Mouse (Mus musculus): Measurements from ENCODE around the gene Rgs10. TPM values are rescaled to one million over a fixed set of nuclear protein-coding genes. Genes with fewer than 3 reads are reported as not detected.
"Not testable (repeated sequence)": the region's sequence is repeated elsewhere in the genome, so short reads cannot be mapped to it uniquely, and the experiment has no call there.

Rgs10 gene
- total RNA-seq, 2 experiments from 2014 or later = 46.0 to 47.0 TPM

- no peak for TF ChIP-seq CTCF (IDR thresholded peaks at IDR 0.05)
Measured at GRCm38 (mm10) chr7:128350316-128350715, 68.2 kb downstream of the Rgs10 start.

GRCm38 (mm10) chr7:128349751-128350150, 68.8 kb downstream of the Rgs10 start:
- DNase-seq (ENCODE audit: extremely low spot score in 1 of 2, low spot score in 2 of 2) = no peak
- no peak for TF ChIP-seq CTCF (IDR thresholded peaks at IDR 0.05)
- intact Hi-C loops (cut with DNase I) = no loop called here

More at GRCm38 (mm10) chr7:128350316-128350715, 68.2 kb downstream of the Rgs10 start:
- no peak for DNase-seq (ENCODE audit: extremely low spot score in 1 of 2, low spot score in 2 of 2)
- Histone ChIP-seq H3K27ac (no peak overlapping the region), H3K4me3 (no peak overlapping the region)
- intact Hi-C loops (cut with DNase I) = no loop called here

DNA sequence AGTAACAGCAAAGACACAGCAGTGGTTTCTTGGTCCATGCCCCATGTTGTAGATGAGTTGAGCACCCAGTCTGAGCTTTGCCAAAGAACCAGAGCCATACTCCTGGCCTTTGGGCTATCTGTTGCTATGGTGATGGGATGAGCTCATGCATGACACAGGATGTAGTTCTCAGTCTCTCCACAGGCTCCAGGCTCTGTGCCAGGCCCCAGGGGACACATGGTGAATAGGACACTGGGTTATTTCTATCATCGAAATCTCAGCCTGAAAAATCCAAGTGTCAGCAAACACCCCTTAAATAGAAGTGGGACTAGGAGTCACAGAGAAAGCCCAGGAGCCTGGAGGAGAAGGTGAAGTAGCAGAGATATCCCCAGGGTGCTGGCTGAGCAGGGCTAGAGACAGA, 70.0 kb downstream of the Rgs10 start:
- intact Hi-C loops (cut with DNase I) = no loop called here
- no peak overlapping the region for H3K27ac ChIP-seq

More at GRCm38 (mm10) chr7:128349751-128350150, 68.8 kb downstream of the Rgs10 start:
- H3K27ac ChIP-seq = no peak overlapping the region
- no peak overlapping the region for H3K4me3 ChIP-seq

DNA sequence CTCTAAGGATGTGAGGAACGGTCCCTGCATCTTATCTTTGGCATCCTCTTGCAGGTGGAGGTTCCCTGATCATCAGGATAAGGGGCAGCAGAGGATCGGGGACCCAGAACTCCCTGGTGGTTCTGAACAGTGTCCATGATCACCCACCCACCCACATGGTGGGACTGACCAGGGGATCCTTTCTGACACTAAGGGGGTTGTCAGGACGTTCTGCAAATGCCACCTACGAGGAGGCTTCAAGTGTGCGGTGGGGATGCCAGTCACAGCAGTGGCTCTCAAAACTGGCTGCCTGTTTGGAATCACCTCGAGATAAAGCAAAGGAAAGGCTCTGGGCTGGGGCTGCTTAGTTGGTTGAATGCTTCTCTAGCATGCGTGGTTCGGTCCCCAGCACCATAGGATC, 71.6 kb downstream of the Rgs10 start:
- intact Hi-C loops (cut with DNase I) = no loop called here
- no peak overlapping the region for H3K27ac ChIP-seq
- TF ChIP-seq CTCF (IDR thresholded peaks at IDR 0.05) = no peak
- no peak for DNase-seq (ENCODE audit: extremely low spot score in 1 of 2, low spot score in 2 of 2)
- H3K4me3 ChIP-seq = no peak overlapping the region

More for the DNA sequence above, 70.0 kb downstream of the Rgs10 start:
- H3K4me3 ChIP-seq = no peak overlapping the region
- no peak for DNase-seq (ENCODE audit: extremely low spot score in 1 of 2, low spot score in 2 of 2)
- TF ChIP-seq CTCF (IDR thresholded peaks at IDR 0.05) = no peak

- intact Hi-C loops (cut with DNase I) = no loop called here
- TF ChIP-seq CTCF (IDR thresholded peaks at IDR 0.05) = no peak
- no peak overlapping the region for H3K4me3 ChIP-seq
- no peak for DNase-seq (ENCODE audit: extremely low spot score in 1 of 2, low spot score in 2 of 2)
- no peak overlapping the region for H3K27ac ChIP-seq
Measured at GRCm38 (mm10) chr7:128346522-128346921, 72.0 kb downstream of the Rgs10 start.

- no peak overlapping the region for H3K4me3 ChIP-seq
- no peak for TF ChIP-seq CTCF (IDR thresholded peaks at IDR 0.05)
- no peak for DNase-seq (ENCODE audit: extremely low spot score in 1 of 2, low spot score in 2 of 2)
- intact Hi-C loops (cut with DNase I) = loop anchor here (1.0 to 2.0 kb wide), 2 partner anchors 40 to 99 kb away; partner anchors contain the start of gene Tgfb1i1
- no peak overlapping the region for H3K27ac ChIP-seq
Measured at GRCm38 (mm10) chr7:128345691-128346090, 72.9 kb downstream of the Rgs10 start.

DNA sequence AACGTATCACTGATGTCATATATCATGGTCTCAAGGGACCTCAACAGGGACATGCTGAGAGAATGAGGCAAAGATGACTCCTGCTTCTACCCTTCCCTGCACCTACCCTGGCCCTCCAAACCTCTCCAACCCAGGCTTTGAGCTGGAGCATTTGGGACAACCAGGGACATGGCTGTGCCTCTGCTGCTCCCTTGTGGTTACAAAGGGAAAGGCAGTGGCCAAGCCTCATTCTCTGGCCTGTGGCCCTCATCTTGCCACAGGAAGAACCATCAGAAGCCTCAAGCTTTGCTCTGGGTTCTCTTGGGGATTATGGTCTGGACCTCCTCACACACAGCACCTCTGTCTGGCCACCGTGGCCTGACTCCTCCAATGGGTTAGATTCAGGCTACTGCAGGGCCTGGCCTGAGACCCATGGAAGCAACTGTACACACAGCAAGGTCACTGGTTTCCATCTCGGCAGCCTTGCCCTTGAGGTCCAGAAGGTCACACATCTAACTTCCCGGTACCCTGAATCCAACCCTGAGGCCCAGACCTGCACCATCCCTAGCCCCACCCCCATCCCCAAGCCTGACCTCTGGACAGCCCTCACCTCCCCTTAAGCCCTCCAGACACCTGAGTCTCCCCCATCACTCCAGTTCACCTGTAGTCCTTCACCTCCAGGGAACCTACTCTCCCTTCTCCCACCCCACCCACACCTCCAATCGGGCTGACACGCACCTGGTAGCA, 73.5 kb downstream of the Rgs10 start:
- intact Hi-C loops (cut with DNase I) = loop anchor here (1.0 to 2.0 kb wide), 2 partner anchors 40 to 98 kb away; partner anchors contain the start of gene Tgfb1i1
- no peak overlapping the region for H3K27ac ChIP-seq
- TF ChIP-seq CTCF (IDR thresholded peaks at IDR 0.05) = peak; percentile 99
- no peak overlapping the region for H3K4me3 ChIP-seq
- peak; percentile 68 to 77 for DNase-seq (ENCODE audit: extremely low spot score in 1 of 2, low spot score in 2 of 2)

- TF ChIP-seq CTCF (IDR thresholded peaks at IDR 0.05) = no peak
- no peak overlapping the region for H3K27ac ChIP-seq
- DNase-seq (ENCODE audit: extremely low spot score in 1 of 2, low spot score in 2 of 2) = no peak
- H3K4me3 ChIP-seq = no peak overlapping the region
- intact Hi-C loops (cut with DNase I) = loop anchor here (2.0 kb wide), 1 partner anchor 98 kb away; the partner anchor contains the start of gene Tgfb1i1
Measured at GRCm38 (mm10) chr7:128344488-128344887, 74.1 kb downstream of the Rgs10 start.

GRCm38 (mm10) chr7:128342691-128343090, 75.9 kb downstream of the Rgs10 start:
- intact Hi-C loops (cut with DNase I); H3K4me3 ChIP-seq; DNase-seq (ENCODE audit: extremely low spot score in 1 of 2, low spot score in 2 of 2); H3K27ac ChIP-seq: not testable (repeated sequence)

DNA sequence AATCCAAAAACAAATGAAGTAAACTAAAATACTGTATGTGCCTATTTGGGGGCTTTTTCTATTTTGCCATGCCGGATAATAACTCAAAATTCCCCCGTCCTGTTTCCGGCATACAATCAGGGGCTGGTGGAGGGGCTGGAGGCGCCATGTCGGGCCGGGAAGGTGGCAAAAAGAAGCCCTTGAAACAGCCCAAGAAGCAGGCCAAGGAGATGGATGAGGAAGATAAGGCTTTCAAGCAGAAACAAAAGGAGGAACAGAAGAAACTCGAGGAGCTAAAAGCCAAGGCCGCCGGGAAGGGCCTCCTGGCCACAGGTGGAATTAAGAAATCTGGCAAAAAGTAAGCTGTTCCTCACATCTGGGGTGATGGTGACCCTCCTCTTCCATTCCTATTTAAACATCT, 78.2 kb downstream of the Rgs10 start:
- H3K4me3 ChIP-seq; DNase-seq (ENCODE audit: extremely low spot score in 1 of 2, low spot score in 2 of 2); intact Hi-C loops (cut with DNase I); H3K27ac ChIP-seq: not testable (repeated sequence)

GRCm38 (mm10) chr7:128332896-128333295, 85.7 kb downstream of the Rgs10 start:
- Histone ChIP-seq H3K4me3 (no peak overlapping the region), H3K27ac (no peak overlapping the region)
- intact Hi-C loops (cut with DNase I) = no loop called here
- TF ChIP-seq CTCF (IDR thresholded peaks at IDR 0.05) = no peak; the same call in 1 of the 2 replicates
- DNase-seq (ENCODE audit: extremely low spot score in 1 of 2, low spot score in 2 of 2) = no peak

- no peak overlapping the region for H3K4me3 ChIP-seq
- TF ChIP-seq CTCF (IDR thresholded peaks at IDR 0.05) = no peak
- no peak overlapping the region for H3K27ac ChIP-seq
- DNase-seq (ENCODE audit: extremely low spot score in 1 of 2, low spot score in 2 of 2) = no peak
- intact Hi-C loops (cut with DNase I) = no loop called here
Measured at GRCm38 (mm10) chr7:128330981-128331380, 87.6 kb downstream of the Rgs10 start.

- no peak for TF ChIP-seq CTCF (IDR thresholded peaks at IDR 0.05)
- DNase-seq (ENCODE audit: extremely low spot score in 1 of 2, low spot score in 2 of 2) = no peak
- Histone ChIP-seq H3K4me3 (no peak overlapping the region), H3K27ac (no peak overlapping the region)
- intact Hi-C loops (cut with DNase I) = no loop called here
Measured at GRCm38 (mm10) chr7:128324977-128325376, 93.6 kb downstream of the Rgs10 start.

Other genes starting within 250 kb of the Rgs10 start
- 1 to 10 TPM; 7.5 to 9.8 TPM for gene Cox6a2, start 212.4 kb downstream of the Rgs10 start, total RNA-seq (2021)
- gene Armc5, start 181.4 kb downstream of the Rgs10 start, total RNA-seq (2021) = 10 to 100 TPM; 12.3 to 13.6 TPM
- 1 to 10 TPM; 3.3 to 4.2 TPM for gene 9130023H24Rik, start 180.7 kb downstream of the Rgs10 start, total RNA-seq (2021)
- 10 to 100 TPM; 18.9 to 22.2 TPM for gene Tgfb1i1, start 171.9 kb downstream of the Rgs10 start, total RNA-seq (2021)
- gene Slc5a2, start 153.1 kb downstream of the Rgs10 start, total RNA-seq (2021) = not detected
- 10 to 100 TPM; 27.5 to 27.7 TPM for gene BC017158, start 120.6 kb downstream of the Rgs10 start, total RNA-seq (2021)
- gene Tial1, start 43.0 kb upstream of the Rgs10 start, total RNA-seq (2021) = 100 to 1,000 TPM; 106 to 109 TPM
- 1 to 10 TPM; 7.8 to 8.0 TPM for gene Bag3, start 104.9 kb upstream of the Rgs10 start, total RNA-seq (2021)
- gene Inpp5f, start 192.6 kb upstream of the Rgs10 start, total RNA-seq (2021) = 10 to 100 TPM; 89.8 to 98.9 TPM